Mouse (Mus musculus): Measurements from ENCODE around the gene Prpf40b. TPM values are rescaled to one million over a fixed set of nuclear protein-coding genes. Genes with fewer than 3 reads are reported as not detected.

Gene Prpf40b
- polyA plus RNA-seq, 1 experiment, result 59.7 TPM

GRCm38 (mm10) chr15:99296213-99296612 is 1.3 kb downstream of the Prpf40b start:
- Histone ChIP-seq H3K27me3 (ENCODE audit: control insufficient read depth, insufficient read depth, insufficient read length) (no peaks in the 10 kb centered on the region), H3K4me2 (ENCODE audit: low read depth) (peak overlapping the region; percentile 89), H3K4me3 (peak overlapping the region; percentile 46), H3K36me3 (ENCODE audit: control insufficient read depth, insufficient read depth) (no peaks in the 10 kb centered on the region), H3K79me2 (ENCODE audit: control insufficient read depth, insufficient read depth) (no peaks in the 10 kb centered on the region), H3ac (ENCODE audit: control insufficient read depth, insufficient read length) (no peak overlapping the region)
- TF ChIP-seq POLR2A (IDR thresholded peaks at IDR 0.05; ENCODE audit: insufficient read length, low read depth) (no peak), MYOD1 (IDR thresholded peaks at IDR 0.05; ENCODE audit: control insufficient read depth in 1 of 3, insufficient read length in 2 of 3, low read depth in 2 of 3) (no peak), USF1 (IDR thresholded peaks at IDR 0.05; ENCODE audit: low read depth) (no peak), E2F4 (IDR thresholded peaks at IDR 0.05; ENCODE audit: insufficient read depth) (no peak), TCF12 (IDR thresholded peaks at IDR 0.05; ENCODE audit: insufficient read depth, poor library complexity, severe bottlenecking) (no peak), MYOG (IDR thresholded peaks at IDR 0.05; ENCODE audit: control insufficient read depth in 1 of 3, insufficient read depth in 1 of 3, insufficient read length in 2 of 3, low read depth in 2 of 3) (no peak), MAX (IDR thresholded peaks at IDR 0.05; ENCODE audit: low read depth) (no peak)

DNA sequence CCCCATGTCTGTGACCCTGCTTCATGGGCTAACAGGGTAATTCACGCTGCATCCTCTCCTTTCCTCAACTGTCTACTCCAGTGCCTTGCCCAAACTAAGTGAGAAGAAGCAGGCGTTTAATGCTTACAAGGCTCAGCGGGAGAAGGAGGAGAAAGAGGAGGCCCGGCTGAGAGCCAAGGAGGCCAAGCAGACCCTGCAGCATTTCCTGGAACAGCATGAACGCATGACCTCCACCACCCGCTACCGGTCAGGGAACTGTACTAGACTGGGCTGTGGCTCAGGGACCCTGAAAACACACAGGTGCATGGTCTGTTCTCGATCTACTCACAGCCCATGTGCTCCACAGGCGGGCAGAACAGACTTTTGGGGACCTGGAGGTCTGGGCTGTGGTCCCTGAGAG is 12.6 kb downstream of the Prpf40b start:
- Histone ChIP-seq H3K27me3 (ENCODE audit: control insufficient read depth, insufficient read depth, insufficient read length) (no peaks in the 10 kb centered on the region), H3ac (ENCODE audit: control insufficient read depth, insufficient read length) (no peak overlapping the region), H3K4me3 (no peak overlapping the region), H3K4me2 (ENCODE audit: low read depth) (no peak overlapping the region), H3K36me3 (ENCODE audit: control insufficient read depth, insufficient read depth) (peaks cover 64% of the 10 kb centered on the region), H3K79me2 (ENCODE audit: control insufficient read depth, insufficient read depth) (no peaks in the 10 kb centered on the region)
- TF ChIP-seq TCF3 (IDR thresholded peaks at IDR 0.05; ENCODE audit: insufficient read length, low read depth) (no peak), SRF (IDR thresholded peaks at IDR 0.05; ENCODE audit: control insufficient read depth, insufficient read length, low read depth) (no peak), REST (IDR thresholded peaks at IDR 0.05; ENCODE audit: insufficient read depth, insufficient read length) (no peak), CEBPB (IDR thresholded peaks at IDR 0.05; ENCODE audit: insufficient read depth, poor library complexity, severe bottlenecking) (no peak), TCF12 (IDR thresholded peaks at IDR 0.05; ENCODE audit: insufficient read depth, poor library complexity, severe bottlenecking) (no peak), MAX (IDR thresholded peaks at IDR 0.05; ENCODE audit: low read depth) (no peak), POLR2AphosphoS2 (IDR thresholded peaks at IDR 0.05; ENCODE audit: insufficient read length, low read depth) (peak; percentile 37), MYOG (IDR thresholded peaks at IDR 0.05; ENCODE audit: control insufficient read depth in 1 of 3, insufficient read depth in 1 of 3, insufficient read length in 2 of 3, low read depth in 2 of 3) (no peak), POLR2A (IDR thresholded peaks at IDR 0.05; ENCODE audit: insufficient read length, low read depth) (peak; percentile 5), USF1 (IDR thresholded peaks at IDR 0.05; ENCODE audit: low read depth) (no peak), MYOD1 (IDR thresholded peaks at IDR 0.05; ENCODE audit: control insufficient read depth in 1 of 3, insufficient read length in 2 of 3, low read depth in 2 of 3) (no peak), E2F4 (IDR thresholded peaks at IDR 0.05; ENCODE audit: insufficient read depth) (no peak)

DNA sequence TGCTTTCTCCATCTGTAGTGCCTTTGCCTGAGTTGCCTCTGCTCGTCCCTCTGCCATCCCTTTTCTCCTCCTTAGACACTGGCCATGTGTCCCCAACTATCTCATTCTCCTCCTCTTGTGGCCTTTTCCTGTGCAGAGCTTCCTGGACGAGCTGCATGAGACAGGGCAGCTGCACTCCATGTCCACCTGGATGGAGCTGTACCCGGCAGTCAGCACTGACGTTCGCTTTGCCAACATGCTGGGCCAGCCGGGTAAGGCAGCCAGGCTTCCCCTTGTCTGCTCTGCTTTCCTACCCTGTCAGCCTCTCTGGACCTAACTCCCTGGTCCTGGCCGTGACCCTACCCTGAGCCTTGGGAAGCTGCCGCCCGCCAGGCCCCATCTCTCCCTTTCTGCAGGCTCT is 14.7 kb downstream of the Prpf40b start:
- Histone ChIP-seq H3K27me3 (ENCODE audit: control insufficient read depth, insufficient read depth, insufficient read length) (no peaks in the 10 kb centered on the region), H3K36me3 (ENCODE audit: control insufficient read depth, insufficient read depth) (peaks cover 72% of the 10 kb centered on the region), H3K4me3 (no peak overlapping the region), H3K4me2 (ENCODE audit: low read depth) (no peak overlapping the region), H3ac (ENCODE audit: control insufficient read depth, insufficient read length) (no peak overlapping the region), H3K79me2 (ENCODE audit: control insufficient read depth, insufficient read depth) (no peaks in the 10 kb centered on the region)
- TF ChIP-seq POLR2A (IDR thresholded peaks at IDR 0.05; ENCODE audit: insufficient read length, low read depth) (peak; percentile 27), TCF12 (IDR thresholded peaks at IDR 0.05; ENCODE audit: insufficient read depth, poor library complexity, severe bottlenecking) (no peak), TCF3 (IDR thresholded peaks at IDR 0.05; ENCODE audit: insufficient read length, low read depth) (no peak), POLR2AphosphoS2 (IDR thresholded peaks at IDR 0.05; ENCODE audit: insufficient read length, low read depth) (peak; percentile 62)

DNA sequence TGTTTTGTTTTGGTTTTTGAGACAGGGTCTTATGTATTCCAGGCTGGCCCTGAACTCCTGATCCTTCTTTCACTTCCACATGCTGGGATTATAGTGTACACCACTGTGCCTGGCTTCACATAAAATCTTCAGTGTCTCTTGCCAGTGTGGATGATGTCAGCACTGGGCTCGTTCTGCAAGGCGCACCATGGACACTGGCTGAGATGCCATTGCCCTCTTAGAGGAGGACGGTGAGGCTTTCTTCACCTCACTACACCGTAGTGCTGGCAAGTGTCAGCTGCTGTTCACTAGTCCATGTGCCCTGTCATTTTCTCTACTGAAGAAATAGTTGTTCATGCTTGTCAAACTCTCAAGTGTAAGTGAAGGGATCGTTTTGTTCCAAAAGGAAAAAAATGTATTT is 15.7 kb downstream of the Prpf40b start:
- TF ChIP-seq MAX (IDR thresholded peaks at IDR 0.05; ENCODE audit: low read depth) (no peak), TCF12 (IDR thresholded peaks at IDR 0.05; ENCODE audit: insufficient read depth, poor library complexity, severe bottlenecking) (no peak), POLR2A (IDR thresholded peaks at IDR 0.05; ENCODE audit: insufficient read length, low read depth) (peak; percentile 48), SRF (IDR thresholded peaks at IDR 0.05; ENCODE audit: control insufficient read depth, insufficient read length, low read depth) (no peak), POLR2AphosphoS2 (IDR thresholded peaks at IDR 0.05; ENCODE audit: insufficient read length, low read depth) (peak; percentile 90)
- H3K79me2 ChIP-seq (ENCODE audit: control insufficient read depth, insufficient read depth), result no peaks in the 10 kb centered on the region

DNA sequence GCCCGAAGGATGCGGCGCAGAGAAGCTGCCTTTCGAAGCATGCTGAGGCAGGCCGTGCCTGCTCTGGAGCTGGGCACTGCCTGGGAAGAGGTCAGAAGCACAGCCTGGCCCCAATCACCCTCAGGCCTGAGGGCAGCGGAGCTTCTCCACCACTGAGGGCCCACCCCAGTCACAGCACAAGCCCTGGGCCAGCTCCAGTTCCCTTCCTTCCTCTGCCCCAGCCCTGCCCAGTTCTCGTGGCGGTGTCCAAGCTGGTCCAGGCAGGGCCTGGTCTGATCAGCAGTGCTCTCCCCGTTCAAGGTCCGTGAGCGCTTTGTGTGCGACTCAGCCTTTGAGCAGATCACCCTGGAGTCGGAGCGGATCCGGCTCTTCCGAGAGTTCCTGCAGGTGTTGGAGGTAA is 20.0 kb downstream of the Prpf40b start:
- no peaks in the 10 kb centered on the region for H3K27me3 ChIP-seq (ENCODE audit: control insufficient read depth, insufficient read depth, insufficient read length)
- no peak overlapping the region for H3K4me3 ChIP-seq
- H3K79me2 ChIP-seq (ENCODE audit: control insufficient read depth, insufficient read depth), result no peaks in the 10 kb centered on the region
- TF ChIP-seq TCF12 (IDR thresholded peaks at IDR 0.05; ENCODE audit: insufficient read depth, poor library complexity, severe bottlenecking), result no peak
- peak; percentile 86 for TF ChIP-seq POLR2AphosphoS2 (IDR thresholded peaks at IDR 0.05; ENCODE audit: insufficient read length, low read depth)
- TF ChIP-seq TCF3 (IDR thresholded peaks at IDR 0.05; ENCODE audit: insufficient read length, low read depth), result no peak
- H3K4me2 ChIP-seq (ENCODE audit: low read depth), result no peak overlapping the region
- peaks cover 73% of the 10 kb centered on the region for H3K36me3 ChIP-seq (ENCODE audit: control insufficient read depth, insufficient read depth)
- no peak overlapping the region for H3ac ChIP-seq (ENCODE audit: control insufficient read depth, insufficient read length)

More for the DNA sequence above, 15.7 kb downstream of the Prpf40b start:
- no peaks in the 10 kb centered on the region for H3K27me3 ChIP-seq (ENCODE audit: control insufficient read depth, insufficient read depth, insufficient read length)
- no peak overlapping the region for H3K4me3 ChIP-seq
- H3K36me3 ChIP-seq (ENCODE audit: control insufficient read depth, insufficient read depth), result peaks cover 75% of the 10 kb centered on the region
- no peak overlapping the region for H3K4me2 ChIP-seq (ENCODE audit: low read depth)
- H3ac ChIP-seq (ENCODE audit: control insufficient read depth, insufficient read length), result no peak overlapping the region
